ENCODE assay signal across 22 mouse cellular contexts in the genomic region with DNA sequence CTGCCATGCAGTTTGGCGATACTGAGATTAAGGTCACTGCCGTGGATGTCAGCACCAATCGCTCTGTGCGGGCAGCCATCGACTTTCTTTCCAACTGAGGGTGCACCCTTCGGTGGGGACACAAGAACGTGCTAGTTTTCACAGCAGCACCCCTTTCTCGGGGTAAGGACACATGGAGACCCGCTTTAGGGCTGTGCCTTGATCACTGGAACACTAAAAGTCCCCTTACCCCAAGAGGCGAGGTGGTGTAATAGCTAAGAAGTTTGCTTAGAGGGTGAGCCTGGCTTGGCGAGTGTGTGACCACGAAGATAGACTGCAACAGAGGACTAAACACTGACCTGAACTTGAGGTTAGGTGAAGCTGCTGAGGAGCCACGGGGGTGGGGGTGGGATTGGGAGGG. TPM values are rescaled to one million over a fixed set of nuclear protein-coding genes. Genes with fewer than 3 reads are reported as not detected.
A peak's percentile ranks its signal among the peaks of the same experiment; 100 is the strongest.
DNase-seq lines count a peak whose midpoint lies in the region; ATAC-seq and TF ChIP-seq lines count a peak whose summit lies in the region.
"Had no signal": no experiment of that assay in that cellular context is flagged by ENCODE, and none has a peak within 500 bp of the region (broad histone marks: within the 10 kb centered on the region; RNA-seq: fewer than 3 reads in every experiment).

No protein-coding gene starts in this region.

- DNase-seq in kidney, postnatal 14 days, result no peak
- DNase-seq in 416B (ENCODE audit: low read depth) (peak; percentile 18), ZHBTc4 (ENCODE audit: low read depth, low spot score) (peak; percentile 46)
- DNase-seq in stomach, postnatal 0 days (ENCODE audit: low spot score), result no peak
- DNase-seq: adrenal gland, postnatal 14 days; cerebellum, adult 11-12 months; cerebellum, adult 9-10 months; cerebellum, postnatal 36 days; forebrain, postnatal 0 days; gastrocnemius, postnatal 14 days had no signal

- no peaks in the 10 kb centered on the region for H3K9me3 ChIP-seq in kidney, embryonic 15.5 days (replicated peaks)
- no peaks in the 10 kb centered on the region for H3K9me3 ChIP-seq in ES-Bruce4 (replicated peaks; ENCODE audit: control insufficient read depth, insufficient read depth, low read length, poor library complexity, severe bottlenecking)
- no peaks in the 10 kb centered on the region for H3K9me3 ChIP-seq in stomach, postnatal 0 days (ENCODE audit: control insufficient read depth, low read length)
- H3K9me3 ChIP-seq: embryonic facial prominence, embryonic 10.5 days; forebrain, embryonic 13.5 days; heart, embryonic 13.5 days; hindbrain, embryonic 13.5 days had no signal

- H3K9ac ChIP-seq in kidney, embryonic 15.5 days, result no peak overlapping the region
- no peak overlapping the region; the same call in 1 of the 2 replicates for H3K9ac ChIP-seq in ES-Bruce4 (ENCODE audit: low read depth, poor library complexity, severe bottlenecking)
- H3K9ac ChIP-seq in stomach, postnatal 0 days (ENCODE audit: low read length), result no peak overlapping the region
- H3K9ac ChIP-seq: forebrain, embryonic 13.5 days; forebrain, postnatal 0 days; heart, embryonic 13.5 days; hindbrain, embryonic 13.5 days had no signal

- TF ChIP-seq EP300 in ES-Bruce4 (IDR thresholded peaks at IDR 0.05; ENCODE audit: insufficient read depth, low read depth, low read length), result no peak
- TF ChIP-seq EP300 in stomach, postnatal 0 days (optimal IDR thresholded peaks at IDR 0.05), result no peak

- H3K4me2 ChIP-seq in kidney, embryonic 15.5 days, result no peak overlapping the region
- no peak overlapping the region for H3K4me2 ChIP-seq in stomach, postnatal 0 days (replicated peaks; ENCODE audit: low read depth)
- H3K4me2 ChIP-seq: forebrain, embryonic 13.5 days; heart, embryonic 13.5 days; hindbrain, embryonic 13.5 days had no signal

- H3K36me3 ChIP-seq in kidney, embryonic 15.5 days, result peaks cover 85% of the 10 kb centered on the region
- H3K36me3 ChIP-seq in ES-Bruce4 (ENCODE audit: control insufficient read depth, insufficient read depth, low read length, poor library complexity, severe bottlenecking), result peaks cover 23% of the 10 kb centered on the region
- peaks cover 30% of the 10 kb centered on the region for H3K36me3 ChIP-seq in stomach, postnatal 0 days (ENCODE audit: control insufficient read depth, insufficient read depth, low read length)

- no peaks in the 10 kb centered on the region for H3K27me3 ChIP-seq in kidney, embryonic 15.5 days
- H3K27me3 ChIP-seq in ES-Bruce4 (ENCODE audit: control insufficient read depth, insufficient read depth, low read length, poor library complexity, severe bottlenecking), result no peaks in the 10 kb centered on the region
- no peaks in the 10 kb centered on the region for H3K27me3 ChIP-seq in stomach, postnatal 0 days (ENCODE audit: control insufficient read depth, insufficient read depth, low read length)
- H3K27me3 ChIP-seq: forebrain, embryonic 13.5 days; heart, embryonic 13.5 days; hindbrain, embryonic 13.5 days had no signal

- no peak for ATAC-seq in kidney, embryonic 15.5 days (replicated peaks; ENCODE audit: low FRiP score)
- no peak for ATAC-seq in stomach, postnatal 0 days (ENCODE audit: low FRiP score, low TSS enrichment)
- ATAC-seq: forebrain, embryonic 13.5 days; forebrain, postnatal 0 days; hindbrain, postnatal 0 days had no signal

- no peak for TF ChIP-seq POLR2A in ES-Bruce4 (IDR thresholded peaks at IDR 0.05; ENCODE audit: insufficient read depth, low read length)

- H3K4me3 ChIP-seq in kidney, embryonic 15.5 days (replicated peaks), result no peak overlapping the region
- peak overlapping the region; percentile 59 for H3K4me3 ChIP-seq in ES-Bruce4 (ENCODE audit: low read depth, low read length)
- no peak overlapping the region for H3K4me3 ChIP-seq in stomach, postnatal 0 days (ENCODE audit: low read depth, low read length)
- H3K4me3 ChIP-seq: embryonic facial prominence, embryonic 10.5 days; forebrain, embryonic 13.5 days; heart, adult 2 months; heart, embryonic 13.5 days; hindbrain, embryonic 13.5 days had no signal

- WGBS in kidney, embryonic 15.5 days, result 65% methylated on average over 13 of the region's 13 CpGs
- WGBS in stomach, postnatal 0 days, result 65% methylated on average over 13 of the region's 13 CpGs

- peaks cover 26% of the 10 kb centered on the region for H3K4me1 ChIP-seq in kidney, embryonic 15.5 days
- no peaks in the 10 kb centered on the region for H3K4me1 ChIP-seq in ES-Bruce4 (ENCODE audit: control insufficient read depth, insufficient read depth, low read length)
- no peaks in the 10 kb centered on the region for H3K4me1 ChIP-seq in stomach, postnatal 0 days (replicated peaks; ENCODE audit: control insufficient read depth, insufficient read depth)

- H3K27ac ChIP-seq in kidney, embryonic 15.5 days, result 0 out of 2 replicates have a peak overlapping the region, but pooled peaks have one; percentile 9
- no peak overlapping the region for H3K27ac ChIP-seq in ES-Bruce4 (ENCODE audit: insufficient read depth, low read length)
- no peak overlapping the region for H3K27ac ChIP-seq in stomach, postnatal 0 days (replicated peaks)
- H3K27ac ChIP-seq: embryonic facial prominence, embryonic 10.5 days; forebrain, embryonic 13.5 days; heart, adult 2 months; heart, embryonic 13.5 days; hindbrain, embryonic 13.5 days; hindbrain, postnatal 0 days had no signal

- no peak for TF ChIP-seq CTCF in ES-Bruce4 (IDR thresholded peaks at IDR 0.05; ENCODE audit: low read depth, low read length)
- TF ChIP-seq CTCF in stomach, postnatal 0 days (IDR thresholded peaks at IDR 0.05; ENCODE audit: low read depth), result no peak

RNA-seq across cellular contexts. Expression of gene Gm11037, which starts 11.8 kb away (rescaled TPM):
- polyA plus RNA-seq in kidney, embryonic 15.5 days (2015; fragmentation: Nextera tagmentation; extraction: Ambion mirVana), result not detected in 2 replicates
- not detected in 2 replicates for polyA plus RNA-seq in ES-Bruce4 (2011; ENCODE audit: insufficient read depth, insufficient read length, low read depth, missing spikeins)
- not detected in 2 replicates for polyA plus RNA-seq in stomach, postnatal 0 days (2015; fragmentation: Nextera tagmentation; extraction: Ambion mirVana)
- polyA plus RNA-seq: embryonic facial prominence, embryonic 10.5 days; embryonic facial prominence, embryonic 14.5 days; forebrain, embryonic 13.5 days; forebrain, postnatal 0 days; gonadal fat pad, adult 2 months; heart, adult 2 months; heart, embryonic 13.5 days; heart, postnatal 0 days; hindbrain, embryonic 13.5 days; hindbrain, postnatal 0 days; intestine, embryonic 14.5 days had no signal

RNA-seq across cellular contexts. Expression of gene 1700037H04Rik, which starts 14.8 kb away (rescaled TPM):
- 82.9 and 91.1 TPM in 2 replicates for polyA plus RNA-seq in kidney, embryonic 15.5 days (2015; fragmentation: Nextera tagmentation; extraction: Ambion mirVana)
- polyA plus RNA-seq in ES-Bruce4 (2011; ENCODE audit: insufficient read depth, insufficient read length, low read depth, missing spikeins), result 74.5 and 79.8 TPM in 2 replicates
- polyA plus RNA-seq in stomach, postnatal 0 days (2015; fragmentation: Nextera tagmentation; extraction: Ambion mirVana), result 42.6 and 43.6 TPM in 2 replicates

RNA-seq across cellular contexts. Expression of gene Hspa12b, which starts 18.0 kb away (rescaled TPM):
- polyA plus RNA-seq in kidney, embryonic 15.5 days (2015; fragmentation: Nextera tagmentation; extraction: Ambion mirVana), result 20.3 and 21.3 TPM in 2 replicates
- polyA plus RNA-seq in ES-Bruce4 (2011; ENCODE audit: insufficient read depth, insufficient read length, low read depth, missing spikeins), result 1.9 and 2.2 TPM in 2 replicates
- 4.2 TPM in 2 replicates for polyA plus RNA-seq in stomach, postnatal 0 days (2015; fragmentation: Nextera tagmentation; extraction: Ambion mirVana)

RNA-seq across cellular contexts. Expression of gene Cenpb, which starts 34.7 kb away (rescaled TPM):
- polyA plus RNA-seq in kidney, embryonic 15.5 days (2015; fragmentation: Nextera tagmentation; extraction: Ambion mirVana), result 10.6 and 10.8 TPM in 2 replicates
- 12.2 and 12.3 TPM in 2 replicates for polyA plus RNA-seq in ES-Bruce4 (2011; ENCODE audit: insufficient read depth, insufficient read length, low read depth, missing spikeins)
- 12.2 and 13.9 TPM in 2 replicates for polyA plus RNA-seq in stomach, postnatal 0 days (2015; fragmentation: Nextera tagmentation; extraction: Ambion mirVana)

RNA-seq across cellular contexts. Expression of gene Cdc25b, which starts 41.6 kb away (rescaled TPM):
- polyA plus RNA-seq in kidney, embryonic 15.5 days (2015; fragmentation: Nextera tagmentation; extraction: Ambion mirVana), result 62.1 and 71.5 TPM in 2 replicates
- polyA plus RNA-seq in ES-Bruce4 (2011; ENCODE audit: insufficient read depth, insufficient read length, low read depth, missing spikeins), result 26.1 and 28.8 TPM in 2 replicates
- 38.7 and 39.5 TPM in 2 replicates for polyA plus RNA-seq in stomach, postnatal 0 days (2015; fragmentation: Nextera tagmentation; extraction: Ambion mirVana)

Comparison
In these comparisons a context has a peak if more than half of its experiments do, and no peak if none do; other contexts are left out.
1. DNase-seq: peak in 416B (single experiment) and ZHBTc4 (single experiment); none in kidney, postnatal 14 days (single experiment) and stomach, postnatal 0 days (single experiment).